Mouse (Mus musculus): ENCODE results near the gene Katnal1. TPM values are rescaled to one million over a fixed set of nuclear protein-coding genes. Genes with fewer than 3 reads are reported as not detected.
A peak's percentile ranks its signal among the peaks of the same experiment; 100 is the strongest.

The Katnal1 gene
- polyA plus RNA-seq, 1 experiment from 2014 or later, result 6.7 TPM

GRCm38 (mm10) chr5:148909057-148909395 lies 20.1 kb downstream of the Katnal1 start:
- Histone ChIP-seq H3K27ac (ENCODE audit: low read length) (no peak overlapping the region), H3K36me3 (ENCODE audit: control insufficient read depth, insufficient read depth) (peaks cover 5% of the 10 kb centered on the region; the same call in 1 of the 2 replicates), H3K4me1 (ENCODE audit: control insufficient read depth, low read depth, low read length) (peaks cover 33% of the 10 kb centered on the region), H3K4me3 (ENCODE audit: low read depth, low read length) (no peak overlapping the region), H3K27me3 (ENCODE audit: control insufficient read depth, insufficient read depth, low read depth, low read length) (no peaks in the 10 kb centered on the region), H3K9me3 (replicated peaks; ENCODE audit: control insufficient read depth, low read length) (no peaks in the 10 kb centered on the region), H3K9ac (ENCODE audit: low read depth, low read length) (no peak overlapping the region), H3K4me2 (ENCODE audit: low read depth, low read length) (no peak overlapping the region)
- 57% methylated on average over 7 of the region's 7 CpGs for WGBS (ENCODE audit: insufficient replicate concordance)
- 0 out of 2 replicates have a peak, but pooled peaks have one; percentile 12 for ATAC-seq (ENCODE audit: low read depth)

GRCm38 (mm10) chr5:148908191-148909056 lies 20.7 kb downstream of the Katnal1 start:
- Histone ChIP-seq H3K27ac (ENCODE audit: low read length) (no peak overlapping the region), H3K36me3 (ENCODE audit: control insufficient read depth, insufficient read depth) (peaks cover 5% of the 10 kb centered on the region; the same call in 1 of the 2 replicates), H3K4me2 (ENCODE audit: low read depth, low read length) (no peak overlapping the region), H3K4me3 (ENCODE audit: low read depth, low read length) (no peak overlapping the region), H3K9ac (ENCODE audit: low read depth, low read length) (no peak overlapping the region), H3K4me1 (ENCODE audit: control insufficient read depth, low read depth, low read length) (peaks cover 33% of the 10 kb centered on the region), H3K9me3 (replicated peaks; ENCODE audit: control insufficient read depth, low read length) (no peaks in the 10 kb centered on the region), H3K27me3 (ENCODE audit: control insufficient read depth, insufficient read depth, low read depth, low read length) (no peaks in the 10 kb centered on the region)
- peak; percentile 10; the same call in 1 of the 2 replicates for ATAC-seq (ENCODE audit: low read depth)
- WGBS (ENCODE audit: insufficient replicate concordance), result 48% methylated on average over 17 of the region's 17 CpGs

GRCm38 (mm10) chr5:148906305-148906704 lies 22.8 kb downstream of the Katnal1 start:
- peaks cover 3% of the 10 kb centered on the region; the same call in 1 of the 2 replicates for H3K36me3 ChIP-seq (ENCODE audit: control insufficient read depth, insufficient read depth)
- H3K9me3 ChIP-seq (replicated peaks; ENCODE audit: control insufficient read depth, low read length), result no peaks in the 10 kb centered on the region
- WGBS (ENCODE audit: insufficient replicate concordance), result 46% methylated on average over 4 of the region's 4 CpGs
- H3K4me3 ChIP-seq (ENCODE audit: low read depth, low read length), result no peak overlapping the region
- no peaks in the 10 kb centered on the region for H3K27me3 ChIP-seq (ENCODE audit: control insufficient read depth, insufficient read depth, low read depth, low read length)
- H3K4me1 ChIP-seq (ENCODE audit: control insufficient read depth, low read depth, low read length), result peaks cover 24% of the 10 kb centered on the region
- peak; percentile 57 for ATAC-seq (ENCODE audit: low read depth)
- H3K27ac ChIP-seq (ENCODE audit: low read length), result no peak overlapping the region
- H3K9ac ChIP-seq (ENCODE audit: low read depth, low read length), result no peak overlapping the region
- H3K4me2 ChIP-seq (ENCODE audit: low read depth, low read length), result no peak overlapping the region

GRCm38 (mm10) chr5:148904846-148905245 lies 24.3 kb downstream of the Katnal1 start:
- Histone ChIP-seq H3K4me3 (ENCODE audit: low read depth, low read length) (no peak overlapping the region), H3K9me3 (replicated peaks; ENCODE audit: control insufficient read depth, low read length) (no peaks in the 10 kb centered on the region), H3K27ac (ENCODE audit: low read length) (no peak overlapping the region), H3K27me3 (ENCODE audit: control insufficient read depth, insufficient read depth, low read depth, low read length) (no peaks in the 10 kb centered on the region), H3K36me3 (ENCODE audit: control insufficient read depth, insufficient read depth) (peaks cover 3% of the 10 kb centered on the region; the same call in 1 of the 2 replicates), H3K4me1 (ENCODE audit: control insufficient read depth, low read depth, low read length) (peaks cover 24% of the 10 kb centered on the region), H3K4me2 (ENCODE audit: low read depth, low read length) (no peak overlapping the region), H3K9ac (ENCODE audit: low read depth, low read length) (no peak overlapping the region)
- ATAC-seq (ENCODE audit: low read depth), result no peak
- WGBS (ENCODE audit: insufficient replicate concordance), result 58% methylated on average over 6 of the region's 6 CpGs

- WGBS (ENCODE audit: insufficient replicate concordance), result 89% methylated on average over 7 of the region's 7 CpGs
- no peak overlapping the region for H3K4me2 ChIP-seq (ENCODE audit: low read depth, low read length)
- no peaks in the 10 kb centered on the region for H3K27me3 ChIP-seq (ENCODE audit: control insufficient read depth, insufficient read depth, low read depth, low read length)
- no peak overlapping the region for H3K27ac ChIP-seq (ENCODE audit: low read length)
- peaks cover 2% of the 10 kb centered on the region; the same call in 1 of the 2 replicates for H3K36me3 ChIP-seq (ENCODE audit: control insufficient read depth, insufficient read depth)
- no peak overlapping the region for H3K9ac ChIP-seq (ENCODE audit: low read depth, low read length)
- no peak for ATAC-seq (ENCODE audit: low read depth)
- peaks cover 35% of the 10 kb centered on the region for H3K4me1 ChIP-seq (ENCODE audit: control insufficient read depth, low read depth, low read length)
- no peaks in the 10 kb centered on the region for H3K9me3 ChIP-seq (replicated peaks; ENCODE audit: control insufficient read depth, low read length)
- no peak overlapping the region for H3K4me3 ChIP-seq (ENCODE audit: low read depth, low read length)
Measured at GRCm38 (mm10) chr5:148899361-148899760, 29.8 kb downstream of the Katnal1 start.

- Histone ChIP-seq H3K9ac (ENCODE audit: low read depth, low read length) (peak overlapping the region; percentile 56), H3K4me1 (ENCODE audit: control insufficient read depth, low read depth, low read length) (peaks cover 35% of the 10 kb centered on the region), H3K4me3 (ENCODE audit: low read depth, low read length) (peak overlapping the region; percentile 12; the same call in 1 of the 2 replicates), H3K4me2 (ENCODE audit: low read depth, low read length) (peak overlapping the region; percentile 52), H3K36me3 (ENCODE audit: control insufficient read depth, insufficient read depth) (peaks cover 7% of the 10 kb centered on the region), H3K27me3 (ENCODE audit: control insufficient read depth, insufficient read depth, low read depth, low read length) (no peaks in the 10 kb centered on the region), H3K9me3 (replicated peaks; ENCODE audit: control insufficient read depth, low read length) (no peaks in the 10 kb centered on the region), H3K27ac (ENCODE audit: low read length) (peak overlapping the region; percentile 95)
- WGBS (ENCODE audit: insufficient replicate concordance), result 26% methylated on average over 12 of the region's 12 CpGs
- ATAC-seq (ENCODE audit: low read depth), result peak; percentile 50
Measured at GRCm38 (mm10) chr5:148897941-148898417, 31.1 kb downstream of the Katnal1 start.

- WGBS (ENCODE audit: insufficient replicate concordance), result 17% methylated on average over 14 of the region's 14 CpGs
- Histone ChIP-seq H3K9ac (ENCODE audit: low read depth, low read length) (peak overlapping the region; percentile 29; the same call in 1 of the 2 replicates), H3K9me3 (replicated peaks; ENCODE audit: control insufficient read depth, low read length) (no peaks in the 10 kb centered on the region), H3K4me1 (ENCODE audit: control insufficient read depth, low read depth, low read length) (peaks cover 35% of the 10 kb centered on the region), H3K36me3 (ENCODE audit: control insufficient read depth, insufficient read depth) (peaks cover 8% of the 10 kb centered on the region), H3K27ac (ENCODE audit: low read length) (peak overlapping the region; percentile 95), H3K4me2 (ENCODE audit: low read depth, low read length) (peak overlapping the region; percentile 52), H3K4me3 (ENCODE audit: low read depth, low read length) (no peak overlapping the region), H3K27me3 (ENCODE audit: control insufficient read depth, insufficient read depth, low read depth, low read length) (no peaks in the 10 kb centered on the region)
- peak; percentile 85 for ATAC-seq (ENCODE audit: low read depth)
Measured at GRCm38 (mm10) chr5:148897069-148897702, 31.9 kb downstream of the Katnal1 start.

GRCm38 (mm10) chr5:148896515-148896914 lies 32.6 kb downstream of the Katnal1 start:
- peak overlapping the region; percentile 17; the same call in 1 of the 2 replicates for H3K9ac ChIP-seq (ENCODE audit: low read depth, low read length)
- 43% methylated on average over 10 of the region's 10 CpGs for WGBS (ENCODE audit: insufficient replicate concordance)
- H3K27ac ChIP-seq (ENCODE audit: low read length), result peak overlapping the region; percentile 95
- H3K36me3 ChIP-seq (ENCODE audit: control insufficient read depth, insufficient read depth), result peaks cover 8% of the 10 kb centered on the region
- no peaks in the 10 kb centered on the region for H3K9me3 ChIP-seq (replicated peaks; ENCODE audit: control insufficient read depth, low read length)
- peak; percentile 49 for ATAC-seq (ENCODE audit: low read depth)
- no peak overlapping the region for H3K4me3 ChIP-seq (ENCODE audit: low read depth, low read length)
- H3K4me2 ChIP-seq (ENCODE audit: low read depth, low read length), result peak overlapping the region; percentile 52
- H3K27me3 ChIP-seq (ENCODE audit: control insufficient read depth, insufficient read depth, low read depth, low read length), result no peaks in the 10 kb centered on the region
- peaks cover 35% of the 10 kb centered on the region for H3K4me1 ChIP-seq (ENCODE audit: control insufficient read depth, low read depth, low read length)

All from liver, embryonic 16.5 days (tissue).